In the genomic region with DNA sequence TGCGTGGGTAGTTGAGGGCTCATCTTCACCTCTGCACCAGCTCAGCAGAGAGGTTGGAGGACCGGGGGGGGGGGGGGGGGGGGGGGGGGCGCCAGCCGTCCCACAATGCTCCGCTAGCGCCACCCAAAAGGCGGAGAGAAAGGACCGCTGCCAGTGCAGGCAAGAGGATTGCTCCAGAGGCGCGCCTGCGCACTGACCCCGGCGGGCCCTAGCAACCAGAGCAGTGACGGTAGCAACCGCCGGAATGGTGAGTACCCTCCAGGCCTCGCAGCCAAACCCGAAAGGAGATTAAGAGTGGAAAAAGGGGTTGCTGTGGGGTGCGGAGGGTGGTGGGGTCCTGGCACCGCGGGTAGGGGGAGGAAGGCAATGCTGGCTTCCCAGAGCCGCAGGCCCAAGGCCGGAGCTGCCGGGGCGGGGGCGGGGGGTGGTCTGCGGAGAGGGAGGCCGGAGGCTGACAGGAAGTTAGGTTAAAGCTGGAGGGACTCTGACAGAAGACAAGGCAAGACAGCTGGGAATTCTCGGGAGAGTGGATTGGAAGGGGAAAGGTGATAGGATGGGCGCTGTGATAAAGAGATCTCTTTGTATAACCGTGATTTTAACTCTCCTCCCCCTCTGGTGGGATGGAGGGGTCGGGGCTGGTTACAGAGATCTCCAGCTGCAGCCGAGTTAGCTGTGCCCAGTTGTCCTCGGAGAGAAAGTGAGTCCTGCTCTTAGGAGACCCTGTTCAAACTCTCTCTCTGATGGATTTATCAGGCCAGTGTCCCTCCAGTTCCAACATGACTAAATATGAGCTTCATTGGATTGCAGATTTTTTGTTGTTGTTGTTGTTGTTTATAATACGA, we compare ENCODE assay signal across 8 mouse cellular contexts. TPM values are rescaled to one million over a fixed set of nuclear protein-coding genes. Genes with fewer than 3 reads are reported as not detected.
DNase-seq lines count a peak whose midpoint lies in the region; ATAC-seq and TF ChIP-seq lines count a peak whose summit lies in the region.

TSS of gene Dnal1 (plus strand) at position 214 of the 842 bp plus-strand sequence.

- intact Hi-C loops in left cerebral cortex, adult 2 months (cut with DNase I) = no loop called here

- no peak for TF ChIP-seq CTCF in cortical plate, adult 2 months (IDR thresholded peaks at IDR 0.05; ENCODE audit: extremely low read depth, insufficient read depth, low read length)
- no peak; the same call in 1 of the 2 replicates for TF ChIP-seq CTCF in left cerebral cortex, adult 2 months (IDR thresholded peaks at IDR 0.05)

- H3K79me2 ChIP-seq in macrophage (ENCODE audit: inconsistent target) = no peaks in the 10 kb centered on the region

- 8% methylated on average over 29 of the region's 35 CpGs for WGBS in macrophage (ENCODE audit: missing documents)

- H3K4me3 ChIP-seq in cortical plate, adult 2 months (ENCODE audit: insufficient read depth, low read length) = peak within 1 kb of the TSS; percentile 90
- peak within 1 kb of the TSS; percentile 75 for H3K4me3 ChIP-seq in left cerebral cortex, adult 2 months
- H3K4me3 ChIP-seq in macrophage (ENCODE audit: inconsistent target) = peak within 1 kb of the TSS; percentile 29

- H3K27ac ChIP-seq in cortical plate, adult 2 months (ENCODE audit: insufficient read depth, low read length) = no peak within 1 kb of the TSS
- H3K27ac ChIP-seq in left cerebral cortex, adult 2 months = peak within 1 kb of the TSS; percentile 56
- no peak within 1 kb of the TSS for H3K27ac ChIP-seq in macrophage

- peak; percentile 89 for ATAC-seq in activated CD4-positive, CD25-positive, alpha-beta regulatory T cell, adult 4 months

- no peaks in the 10 kb centered on the region for H3K36me3 ChIP-seq in macrophage (ENCODE audit: inconsistent target)

- H3K4me1 ChIP-seq in cortical plate, adult 2 months (ENCODE audit: control insufficient read depth, insufficient read depth, low read length) = no peaks in the 10 kb centered on the region; the same call in 1 of the 2 replicates

- peak; percentile 74 to 84 for DNase-seq in gastrocnemius, adult 8-10 months (ENCODE audit: low spot score in 2 of 2)
- DNase-seq in hindlimb bud, embryonic 11.5 days (ENCODE audit: extremely low spot score, low read depth, low spot score) = peak; percentile 52
- DNase-seq in left cerebral cortex, adult 2 months (ENCODE audit: extremely low spot score in 1 of 2, low spot score in 2 of 2) = peak; percentile 85 to 88
- peak; percentile 92 for DNase-seq in right cerebral cortex, adult 18-20 months
- DNase-seq in urinary bladder, adult 2 months (ENCODE audit: low spot score) = peak; percentile 63

- TF ChIP-seq POLR2A in cortical plate, adult 2 months (IDR thresholded peaks at IDR 0.05; ENCODE audit: extremely low read depth, insufficient read depth, low read length) = peak; percentile 59; the same call in 1 of the 2 replicates

RNA-seq across cellular contexts. Expression of gene Dnal1, which starts in this region (rescaled TPM):
- under 1 TPM in 1 of 2 experiments, not detected in 1; 0.81 TPM for polyA plus RNA-seq in activated CD4-positive, CD25-positive, alpha-beta regulatory T cell, adult 4 months (2017; shearing (Covaris generic))
- polyA plus RNA-seq in cortical plate, adult 2 months (2012; rRNA removed) = 46.6 and 48.0 TPM in 2 replicates
- total RNA-seq in gastrocnemius, adult 8-10 months (2022) = 1 to 10 TPM; 6.0 to 8.3 (median 6.9) TPM
- total RNA-seq in left cerebral cortex, adult 2 months (2021) = 100 to 1,000 TPM in 1 of 2 experiments, 10 to 100 TPM in 1; 94.4 to 103 TPM
- total RNA-seq in macrophage (2018; cell fraction: chromatin; rRNA removed) = 10 to 100 TPM in 13 of 26 experiments, 1 to 10 TPM in 12, under 1 TPM in 1; 0.86 to 18.3 (median 9.3) TPM
- 1 to 10 TPM in 24 of 26 experiments, under 1 TPM in 2; 0.62 to 1.9 (median 1.4) TPM for total RNA-seq in macrophage (2018; cell fraction: cytosol; rRNA removed)
- 10 to 100 TPM in 2 of 26 experiments, 1 to 10 TPM in 23, under 1 TPM in 1; 0.88 to 18.4 (median 4.5) TPM for total RNA-seq in macrophage (2018; cell fraction: nucleus; rRNA removed)
- 1.2 to 2.2 TPM (median 1.7 TPM) in 3 replicates for polyA plus RNA-seq in macrophage (2018)
- polyA plus RNA-seq in urinary bladder, adult 2 months (2012; rRNA removed) = 7.7 and 10.0 TPM in 2 replicates

Comparison
In these comparisons a context has a peak if more than half of its experiments do, and no peak if none do; other contexts are left out.
1. RNA of gene Dnal1 (total RNA-seq): 94.4 to 103 TPM in left cerebral cortex, adult 2 months; 6.0 to 8.3 TPM in gastrocnemius, adult 8-10 months; every median in the first group is over 10 times any median in the second.
2. Peak in ATAC-seq in activated CD4-positive, CD25-positive, alpha-beta regulatory T cell, adult 4 months; RNA of the gene not detected or under 1 TPM.
3. H3K4me3 ChIP-seq: peak in every context shown above with its lines; median percentile 90 in cortical plate, adult 2 months; 75 in left cerebral cortex, adult 2 months; 29 in macrophage.
4. Peak in every context shown above with its lines, with median percentiles within 50 percentile points of each other: DNase-seq.